Mouse (Mus musculus) adrenal gland, postnatal 36 days (tissue): ENCODE measurements around the gene Fgf12. TPM values are rescaled to one million over a fixed set of nuclear protein-coding genes. Genes with fewer than 3 reads are reported as not detected.

Experiments
- DNase-seq, 2 experiments: peaks; one replicate each; pipeline ENCODE4 v3.0.0; 2021; ENCODE audit warnings: mixed read lengths in 1 of 2
- long read RNA-seq, 2 experiments: library from polyadenylated mRNA; stranded (forward); transcript quantifications; one replicate each; pipeline ENCODE4 v2.0.0; 2021; ENCODE audit warnings: borderline sequencing depth in 2 of 2
- total RNA-seq, 2 experiments: library from RNA; stranded (reverse); gene quantifications; 2 replicates each; pipeline ENCODE4 v1.2.3; 2021

Gene Fgf12
- total RNA-seq = 1 to 10 TPM; 1.9 to 3.1 TPM
- long read RNA-seq, experiment 1 = 0 reads
- long read RNA-seq, experiment 2 = 0 reads

DNA sequence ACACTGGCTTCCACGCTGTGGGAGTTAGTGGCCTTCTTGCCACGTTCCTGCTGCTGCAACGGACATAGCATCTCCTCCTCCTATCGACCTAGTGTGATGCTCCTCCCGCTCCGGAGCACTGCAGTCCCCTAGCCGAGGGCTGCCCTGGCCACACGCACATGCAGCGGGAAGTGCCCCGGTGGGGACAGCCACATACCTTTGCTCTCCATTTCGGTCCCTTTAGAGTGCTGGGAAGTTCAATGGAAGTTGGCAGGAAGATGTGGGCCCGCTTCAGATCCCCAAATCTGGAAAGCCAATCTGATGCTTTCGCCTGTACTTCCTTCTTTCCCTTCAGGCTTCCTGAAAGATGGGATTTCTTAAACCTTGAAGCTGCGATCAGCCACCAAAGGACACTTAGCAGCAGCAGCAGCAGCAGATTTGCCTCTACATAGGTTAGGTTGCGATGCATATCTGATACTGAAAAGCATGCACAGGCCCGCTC, at the start of gene Fgf12:
Gene Fgf12 (minus strand): TSS at position 431 of the 481 bp plus-strand sequence.
- DNase-seq = no peak

DNA sequence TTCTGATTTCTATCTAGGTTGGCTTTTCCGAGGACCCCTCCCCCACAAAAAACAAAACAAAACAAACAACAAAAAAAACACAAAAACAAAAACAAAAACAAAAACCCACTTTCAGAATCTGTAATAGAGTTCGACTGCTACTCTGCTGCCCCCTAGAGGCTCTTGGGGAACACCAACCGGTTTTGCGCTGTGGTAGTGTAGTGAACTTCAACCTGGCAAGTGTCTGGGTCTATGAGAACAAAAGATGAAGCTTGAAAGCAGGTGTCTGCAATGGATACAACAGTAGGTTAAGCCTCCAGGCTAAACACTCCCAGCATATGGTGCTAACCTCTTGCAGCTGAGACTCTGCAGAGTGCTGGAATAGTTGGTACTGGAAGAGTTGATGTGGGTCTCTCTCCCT, 40.2 kb upstream of the Fgf12 start:
- peak; percentile 10 to 48 for DNase-seq

DNA sequence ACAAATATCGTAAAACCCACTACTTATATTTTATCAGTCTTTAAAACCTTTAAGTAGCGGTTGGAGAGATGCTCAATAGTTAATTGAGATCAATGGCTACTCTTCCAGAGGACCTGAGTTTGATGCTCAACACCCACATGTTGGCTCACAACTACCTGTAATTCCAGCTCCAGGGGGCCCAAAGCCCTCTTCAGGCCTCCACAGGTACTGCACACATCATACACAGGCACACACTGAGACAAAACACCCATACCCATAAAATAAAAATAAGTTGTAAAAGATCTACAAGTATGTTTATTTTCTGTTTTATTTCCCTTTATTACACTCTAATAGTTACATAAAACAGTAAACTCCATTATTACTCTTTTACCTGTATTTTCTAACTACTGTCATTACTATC, 17.4 kb upstream of the Fgf12 start:
- DNase-seq = no peak

DNA sequence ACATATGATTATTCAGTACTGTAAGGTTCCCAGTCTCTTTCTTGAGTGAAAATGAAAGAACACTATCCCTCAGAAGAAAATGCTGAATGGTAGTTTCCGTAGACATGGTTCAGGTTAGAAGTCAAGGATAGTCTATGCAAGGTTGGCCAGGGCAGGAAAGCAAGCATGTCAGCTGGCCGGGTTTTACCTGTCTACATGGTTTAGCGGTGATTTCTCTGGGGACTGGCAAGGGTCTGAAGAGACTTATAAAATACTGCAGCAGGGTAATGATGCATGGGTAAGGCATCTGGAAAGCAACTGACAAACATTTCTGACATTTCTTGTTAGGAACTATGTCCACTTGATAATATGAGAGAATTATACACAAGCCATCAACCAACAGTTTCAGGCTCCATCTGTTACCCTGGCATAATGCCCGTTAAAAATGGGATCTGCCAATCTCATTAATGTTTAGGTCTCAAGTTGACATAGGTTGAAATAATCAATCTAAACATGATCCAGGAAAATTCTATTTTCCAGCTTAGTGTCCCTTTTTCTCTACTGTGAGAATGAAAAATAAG, 8.6 kb upstream of the Fgf12 start:
- no peak for DNase-seq

DNA sequence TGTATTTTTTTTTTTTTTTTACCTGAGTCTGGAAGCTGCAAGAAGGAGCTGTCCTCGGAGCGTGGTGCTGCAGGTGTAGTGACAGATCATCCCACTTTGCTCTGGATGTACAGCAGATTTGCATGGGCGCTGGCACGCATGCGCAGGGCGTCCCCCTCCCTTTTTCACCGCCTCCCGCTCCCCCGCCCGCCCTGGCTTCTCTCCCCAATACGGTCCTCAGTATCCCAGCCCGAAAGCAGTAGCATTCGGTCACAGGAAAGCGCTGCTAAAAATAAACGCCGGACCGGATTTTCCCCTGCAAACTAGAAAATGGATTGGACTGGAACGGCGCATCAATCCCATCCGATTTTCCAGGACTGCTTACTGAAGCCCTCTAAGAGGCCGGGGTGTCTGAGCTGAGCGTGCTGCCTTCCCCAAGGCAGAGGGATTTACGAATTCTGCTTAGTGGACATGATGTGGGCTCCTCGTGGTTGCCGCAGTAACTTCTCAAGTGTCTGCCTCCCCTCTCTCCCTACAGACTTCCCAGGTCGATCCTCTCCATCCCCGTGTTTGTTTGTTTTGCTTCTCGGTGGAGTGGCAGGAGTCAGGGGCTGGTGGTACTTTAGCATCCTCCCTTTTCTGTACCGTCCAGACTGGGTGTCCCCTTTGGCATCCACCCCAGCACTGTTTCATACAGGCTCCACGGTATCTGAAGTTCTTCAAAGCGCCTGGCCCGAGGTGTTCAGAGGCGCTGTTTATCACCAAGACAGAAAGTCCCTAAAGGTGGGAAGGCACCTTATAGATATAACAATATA, 453 bp upstream of the Fgf12 start:
- DNase-seq = peak; percentile 38 to 54

DNA sequence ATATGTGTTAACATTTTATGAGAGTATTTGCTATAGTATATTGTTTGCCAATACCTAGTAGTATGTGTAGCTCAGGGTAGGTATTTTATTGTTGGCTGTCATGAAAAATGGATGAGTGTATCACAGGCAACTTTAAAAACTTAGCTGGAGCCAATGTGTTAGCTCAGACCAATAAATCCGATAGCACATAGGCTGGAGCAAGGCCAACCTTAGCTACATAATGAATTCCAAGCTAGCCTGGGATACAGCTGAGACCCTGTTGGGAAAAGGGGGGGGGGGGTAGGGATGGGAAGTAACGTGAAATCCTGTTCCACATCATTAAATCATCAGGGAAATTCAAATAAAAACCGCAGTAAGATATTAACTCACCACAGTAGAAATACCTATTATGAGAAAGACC, 18.4 kb downstream of the Fgf12 start:
- DNase-seq = no peak

DNA sequence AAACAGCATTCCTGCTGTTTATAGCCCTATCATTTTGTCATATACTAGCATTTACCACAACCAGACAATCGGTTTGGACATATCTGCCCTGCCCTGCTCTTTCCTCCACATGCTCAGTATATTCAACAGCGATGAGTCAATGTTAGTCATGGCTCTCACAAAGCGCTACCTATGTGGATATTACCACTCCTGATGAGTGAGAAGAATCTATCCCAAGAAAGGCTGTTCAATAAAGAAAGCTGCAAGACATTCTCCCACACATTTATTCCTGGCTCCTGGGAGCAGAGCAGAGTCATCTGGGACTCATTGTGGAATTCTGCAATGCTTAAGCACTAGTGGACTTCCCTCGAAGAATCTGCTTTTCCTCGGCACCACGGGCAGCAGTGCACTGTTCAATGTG, 26.1 kb downstream of the Fgf12 start:
- DNase-seq = no peak

DNA sequence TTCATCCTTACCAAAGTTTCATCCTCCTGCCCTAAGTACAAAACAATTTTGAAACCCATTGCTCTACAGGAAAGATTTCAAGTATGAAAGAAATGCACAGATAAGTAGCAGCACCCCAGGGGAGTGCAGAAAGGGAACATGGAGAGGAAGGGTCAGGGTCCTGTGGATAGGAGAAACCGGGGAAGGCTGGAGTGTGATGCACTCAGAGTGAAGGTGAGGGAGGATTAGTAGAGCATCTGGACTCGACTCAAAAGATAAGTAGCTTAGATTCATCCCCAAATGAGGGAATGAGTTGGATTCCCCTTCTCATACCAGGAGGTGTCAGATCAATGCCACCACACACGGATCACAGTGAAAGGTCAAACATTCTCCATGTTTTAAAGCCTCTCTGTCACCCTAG, 46.2 kb downstream of the Fgf12 start:
- no peak for DNase-seq

DNA sequence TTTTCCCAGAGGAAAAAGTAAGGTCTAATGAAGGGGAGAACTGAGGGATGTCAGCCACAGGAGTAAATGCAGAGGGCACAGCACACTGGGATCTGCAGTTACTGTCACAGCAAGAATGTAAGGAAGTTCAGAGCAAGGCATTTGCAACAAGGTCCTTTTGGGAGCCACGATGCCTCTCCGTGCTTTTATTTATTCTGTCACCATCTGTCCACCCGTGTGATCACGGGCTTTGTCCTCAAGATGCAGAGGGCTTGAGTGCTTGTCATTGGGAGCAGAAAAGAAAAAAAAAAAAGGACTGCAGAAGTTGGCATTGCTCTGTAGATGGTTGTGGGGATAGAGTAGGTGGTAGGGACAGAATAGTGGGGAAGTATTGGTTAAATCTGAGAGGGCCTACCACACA, 52.5 kb downstream of the Fgf12 start:
- DNase-seq = no peak

DNA sequence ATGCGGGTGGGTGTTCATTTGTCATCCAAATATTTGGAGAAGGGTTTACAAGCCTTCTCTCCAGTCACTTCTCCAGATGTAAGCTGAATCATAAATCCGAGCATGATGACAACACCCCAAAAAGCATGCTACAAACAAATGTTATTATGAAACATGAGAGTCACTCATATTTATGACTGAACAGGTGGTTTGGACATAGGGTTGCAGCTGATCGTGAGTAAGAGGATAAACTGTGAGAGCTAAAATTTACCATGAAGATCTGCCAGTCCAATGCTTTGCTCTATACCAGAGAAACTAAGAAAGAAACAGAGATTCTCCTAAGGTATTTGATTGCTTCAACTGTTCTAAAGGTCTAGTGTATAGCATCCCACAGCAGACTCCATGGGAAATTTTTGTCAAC, 56.0 kb downstream of the Fgf12 start:
- no peak for DNase-seq

DNA sequence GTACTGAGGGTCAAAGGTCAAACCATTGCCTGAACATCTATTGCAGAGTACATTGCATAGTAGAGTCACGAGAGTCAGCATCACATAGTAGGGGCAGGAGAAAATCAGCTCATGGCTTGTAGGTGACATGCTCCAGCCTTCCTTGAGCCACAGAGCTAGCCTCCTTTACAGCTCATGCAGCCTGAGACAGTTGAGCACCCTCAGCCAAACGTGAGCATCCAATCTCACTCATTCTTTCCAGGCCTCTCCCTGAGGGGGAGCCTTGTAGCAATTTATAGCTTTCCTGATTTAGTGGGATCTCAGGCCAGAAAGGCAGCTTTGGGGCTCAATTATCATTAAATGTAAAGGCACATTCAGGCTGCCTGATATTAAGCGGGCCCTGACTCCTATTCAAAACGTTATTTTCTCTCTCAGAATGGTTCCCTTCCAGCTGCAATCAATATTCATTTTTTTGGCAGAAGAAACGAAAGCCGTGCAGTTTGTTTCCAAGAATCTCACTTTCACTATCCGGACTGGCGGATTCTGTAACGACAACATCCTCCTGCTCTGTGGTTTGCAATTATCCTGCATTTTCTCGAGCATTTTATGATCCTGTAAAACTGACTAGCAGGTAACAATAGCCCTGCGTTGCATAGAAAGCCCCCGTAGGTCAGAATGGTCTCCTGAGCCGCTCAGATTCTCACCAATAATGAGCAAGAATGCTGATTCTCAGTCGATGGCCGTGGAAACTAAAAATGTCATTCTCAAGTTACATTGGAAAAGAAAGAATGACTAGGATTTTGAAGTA, 58.6 kb downstream of the Fgf12 start:
- DNase-seq = no peak

DNA sequence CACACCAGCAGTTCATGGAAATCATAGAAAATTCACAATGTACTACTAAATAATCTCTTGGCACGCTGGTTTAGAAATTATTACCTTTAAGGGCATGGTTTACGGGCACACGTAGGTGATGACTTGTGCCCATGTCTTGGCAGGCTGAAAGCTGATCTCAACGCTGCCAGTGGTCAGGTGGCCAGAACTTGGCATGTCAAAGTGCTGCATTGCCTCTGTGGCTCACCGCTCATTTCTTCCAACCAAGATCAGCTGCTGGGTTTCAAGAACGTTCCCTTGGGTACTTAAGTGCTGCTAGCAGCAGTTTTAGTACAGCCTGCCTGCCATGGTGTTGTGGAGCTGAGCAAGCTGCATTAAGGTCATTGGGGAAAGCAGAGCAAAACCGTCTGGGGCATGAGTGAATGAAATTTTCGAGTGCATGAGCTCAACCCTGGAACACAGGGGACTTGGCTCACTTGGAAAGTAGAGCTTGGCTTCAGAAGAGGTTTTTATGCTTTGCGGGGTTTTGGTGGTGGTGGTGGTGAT, 63.9 kb downstream of the Fgf12 start:
- DNase-seq = peak in 1 of 2 experiments; percentile 12

DNA sequence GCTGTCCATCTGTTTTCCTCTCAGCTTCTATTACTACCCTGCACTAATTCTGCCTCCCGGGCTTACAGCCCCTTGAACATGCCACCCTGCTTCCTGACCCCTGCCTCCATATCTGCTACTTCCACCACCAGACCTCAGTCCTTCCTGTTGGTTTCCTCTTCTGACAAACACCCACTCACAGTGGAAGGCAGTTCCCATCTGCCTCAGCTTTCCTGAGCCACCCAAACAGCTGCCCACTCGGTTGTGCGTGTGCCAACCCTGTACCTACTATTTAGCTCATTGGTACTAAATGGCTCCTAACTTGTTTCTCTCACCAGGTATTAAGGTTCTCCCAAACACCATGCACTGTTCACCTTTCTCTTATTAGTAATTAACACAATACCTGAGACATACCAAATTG, 71.2 kb downstream of the Fgf12 start:
- no peak for DNase-seq

DNA sequence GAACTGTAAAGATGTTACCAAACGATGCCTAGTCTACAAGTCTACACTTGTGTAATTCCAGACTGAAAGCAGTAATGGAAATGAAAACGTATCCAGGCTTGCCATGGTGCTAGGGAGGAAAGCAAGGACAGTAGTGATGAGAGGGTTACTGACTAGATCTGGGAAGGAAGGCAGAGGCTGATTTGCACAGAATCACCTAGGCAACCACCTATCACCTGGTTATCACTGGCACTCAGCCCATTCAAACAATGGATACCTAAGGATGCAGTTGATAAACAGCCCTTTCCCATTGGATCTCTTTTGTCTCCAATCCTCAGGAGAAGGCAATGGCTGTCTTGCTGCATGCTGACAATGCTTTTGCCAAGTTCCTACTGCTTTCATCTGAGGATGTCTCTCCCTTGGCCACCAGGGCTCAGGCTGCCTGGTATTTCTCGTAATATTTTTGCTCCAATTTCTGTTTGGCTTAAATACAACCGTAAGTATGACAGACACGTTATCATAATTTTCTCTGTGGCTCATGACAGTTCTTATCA, 84.0 kb downstream of the Fgf12 start:
- DNase-seq = no peak

DNA sequence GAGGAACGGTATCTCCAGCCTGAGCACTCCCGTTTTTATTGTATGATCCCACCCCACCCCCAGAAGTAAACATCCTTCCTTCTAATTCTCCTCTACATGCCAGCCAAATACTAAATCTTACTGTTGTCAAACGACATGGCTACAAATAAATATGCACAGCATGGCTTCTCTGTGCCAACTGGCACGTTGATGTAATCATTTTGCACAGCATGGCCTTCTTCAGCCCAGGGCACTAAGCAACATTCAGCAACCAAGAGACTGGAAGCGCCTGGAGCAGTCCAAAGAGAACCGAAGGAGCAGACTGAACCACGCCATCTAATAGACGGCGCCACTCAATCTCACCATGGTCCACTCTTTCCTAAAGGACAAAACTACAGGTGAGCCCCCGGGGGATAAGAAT, 100.2 kb downstream of the Fgf12 start:
- DNase-seq = no peak

DNA sequence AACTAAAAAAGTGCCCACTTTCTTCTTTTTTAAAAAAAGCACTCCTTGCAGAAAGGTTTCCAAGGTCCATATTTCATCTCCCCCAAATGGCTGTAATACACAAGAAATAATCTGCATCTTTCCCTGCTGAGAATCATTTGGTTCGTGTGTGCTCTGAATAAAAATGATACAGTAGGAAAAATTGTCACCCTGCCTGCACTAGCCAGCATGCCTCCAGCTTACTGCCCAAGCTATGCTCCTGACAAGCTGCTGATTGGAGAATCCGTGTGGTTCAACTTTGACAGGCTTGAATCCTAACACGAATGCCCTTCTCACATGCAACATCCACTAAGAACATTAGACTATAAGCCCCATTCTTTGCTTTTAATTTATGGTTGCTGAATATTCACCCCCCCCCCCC, 102.3 kb downstream of the Fgf12 start:
- no peak for DNase-seq

DNA sequence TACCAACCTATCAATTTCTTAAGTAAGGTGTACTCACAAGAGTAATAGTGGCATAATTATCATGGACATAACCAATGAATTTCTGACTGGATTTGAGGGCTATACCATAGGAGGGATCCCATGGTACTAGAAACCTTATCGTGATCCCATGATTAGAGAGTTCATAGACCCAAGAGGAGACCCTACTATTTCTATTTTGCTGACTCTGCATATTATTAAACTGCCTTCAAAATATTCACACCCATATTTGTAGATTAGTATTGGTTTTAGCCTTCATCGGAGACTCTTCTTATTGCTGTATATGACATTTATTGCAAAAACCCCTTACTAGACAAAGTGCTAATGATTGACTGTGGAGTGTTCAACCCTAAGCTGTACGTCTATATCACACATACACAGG, 107.8 kb downstream of the Fgf12 start:
- no peak for DNase-seq

DNA sequence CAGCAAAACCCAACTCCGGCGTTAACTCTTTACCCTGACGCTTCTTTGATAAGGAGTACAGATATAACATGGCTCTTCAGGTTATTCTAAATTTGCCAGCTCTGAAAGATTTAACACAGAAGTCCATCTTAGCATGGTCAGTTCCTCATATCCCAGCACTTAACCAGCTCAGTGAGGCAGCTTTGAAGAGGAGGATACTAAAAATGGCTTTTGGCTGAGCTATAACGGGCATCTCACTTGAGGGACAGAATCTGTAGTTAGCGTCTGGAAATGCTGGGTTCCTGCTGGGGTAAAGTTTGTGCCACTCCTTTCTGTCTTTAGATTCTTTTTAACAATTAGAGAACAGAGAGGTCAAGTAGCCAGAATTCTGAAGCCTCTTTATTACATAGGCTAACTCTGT, 121.1 kb downstream of the Fgf12 start:
- no peak for DNase-seq

DNA sequence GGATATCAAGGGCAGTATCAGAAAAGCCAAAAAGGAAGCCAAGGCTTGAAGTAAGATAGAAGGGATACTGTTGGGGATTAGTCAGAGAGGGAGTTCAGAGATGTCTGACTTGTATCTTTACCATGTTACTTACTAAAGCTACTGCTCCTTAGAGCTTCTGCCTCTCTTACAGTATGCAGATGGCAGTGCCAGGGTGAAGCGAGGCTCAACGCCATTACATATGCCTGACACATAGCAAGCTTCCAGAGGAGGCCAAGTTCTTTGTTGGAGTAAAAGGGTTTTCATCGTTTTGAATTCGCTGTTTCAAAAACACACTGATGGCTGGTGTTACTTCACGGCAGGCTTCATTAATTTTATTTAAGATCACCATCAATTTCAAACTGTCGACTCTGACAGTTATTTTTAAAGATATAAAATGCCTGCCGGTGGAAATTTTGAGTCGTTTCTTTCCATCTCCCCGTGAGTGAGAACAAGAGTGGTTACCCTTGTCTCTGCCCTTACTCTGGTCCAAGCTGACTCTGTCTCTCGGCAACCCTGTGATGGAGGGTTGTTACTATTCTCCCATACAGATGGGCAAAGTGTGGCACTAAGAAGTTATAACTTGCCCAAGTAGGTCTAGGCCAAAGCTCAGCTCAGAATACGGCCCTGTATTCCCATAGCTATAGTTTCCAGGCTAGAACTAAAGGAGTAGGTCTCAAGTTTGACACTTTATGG, 121.9 kb downstream of the Fgf12 start:
- no peak for DNase-seq

DNA sequence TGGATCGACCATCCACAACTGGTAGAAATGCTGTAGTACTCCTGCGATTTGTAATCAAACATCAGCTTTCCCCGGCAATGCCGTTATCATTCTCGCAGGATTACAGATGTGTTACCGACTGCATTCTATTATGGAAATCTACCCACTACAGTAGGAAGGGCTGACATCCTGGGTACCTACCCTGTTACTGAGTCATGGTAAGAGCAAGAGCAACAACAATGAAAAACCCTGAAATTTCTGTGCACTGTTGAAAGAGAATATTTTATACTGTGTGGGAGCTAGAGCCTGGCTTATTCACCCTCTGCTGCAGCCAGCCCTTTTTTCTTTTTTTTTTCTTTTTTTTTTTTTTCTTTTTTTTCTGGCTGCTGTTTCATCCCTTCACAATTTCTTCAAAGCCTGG, 126.6 kb downstream of the Fgf12 start:
- DNase-seq = no peak

DNA sequence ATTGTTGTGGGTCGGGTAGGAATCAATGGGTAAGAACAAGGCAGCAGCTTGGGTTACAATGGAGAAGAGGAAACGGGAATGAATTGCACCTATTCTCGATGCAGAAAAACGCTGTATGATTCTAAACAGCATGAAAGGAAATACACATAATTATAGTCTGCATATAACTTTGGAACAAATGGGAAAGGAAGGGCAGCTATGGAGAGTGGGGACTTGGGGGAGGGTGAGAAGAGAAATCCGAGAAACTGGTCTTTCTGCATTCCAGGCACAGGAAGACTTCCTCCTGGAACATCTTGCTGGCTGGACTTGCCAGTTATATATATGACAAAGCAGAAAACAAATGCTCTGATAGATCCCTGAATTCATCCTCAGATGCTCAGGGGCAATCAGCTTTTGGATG, 127.2 kb downstream of the Fgf12 start:
- no peak for DNase-seq

DNA sequence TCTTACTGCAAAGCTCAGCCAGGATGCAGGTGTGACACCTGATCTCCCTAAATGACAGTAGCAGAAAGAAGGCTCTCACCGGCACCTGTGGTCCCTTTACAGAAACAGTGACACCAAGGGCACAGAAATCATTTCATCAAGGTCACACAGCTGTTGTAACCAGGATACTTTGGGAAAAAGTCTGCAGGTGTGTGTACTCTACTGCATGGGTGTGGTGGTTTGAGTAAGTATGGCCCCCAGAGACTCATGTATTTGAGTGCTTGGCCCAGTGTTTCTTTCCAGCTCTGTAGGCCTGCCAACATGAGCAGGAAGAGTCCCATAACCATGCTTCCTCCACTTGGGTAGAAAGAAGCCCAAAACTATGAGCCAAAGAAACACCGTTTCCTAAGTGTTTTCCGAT, 138.5 kb downstream of the Fgf12 start:
- no peak for DNase-seq
